Mouse (Mus musculus) naive thymus-derived CD4-positive, alpha-beta T cell, adult 2 months (primary cell): ENCODE data around the gene Slbp.

Experiments
- DNase-seq: peaks from one replicate; pipeline ENCODE4 v3.0.0-alpha.2; 2011; ENCODE audit warnings: low read depth

The Slbp gene

DNA sequence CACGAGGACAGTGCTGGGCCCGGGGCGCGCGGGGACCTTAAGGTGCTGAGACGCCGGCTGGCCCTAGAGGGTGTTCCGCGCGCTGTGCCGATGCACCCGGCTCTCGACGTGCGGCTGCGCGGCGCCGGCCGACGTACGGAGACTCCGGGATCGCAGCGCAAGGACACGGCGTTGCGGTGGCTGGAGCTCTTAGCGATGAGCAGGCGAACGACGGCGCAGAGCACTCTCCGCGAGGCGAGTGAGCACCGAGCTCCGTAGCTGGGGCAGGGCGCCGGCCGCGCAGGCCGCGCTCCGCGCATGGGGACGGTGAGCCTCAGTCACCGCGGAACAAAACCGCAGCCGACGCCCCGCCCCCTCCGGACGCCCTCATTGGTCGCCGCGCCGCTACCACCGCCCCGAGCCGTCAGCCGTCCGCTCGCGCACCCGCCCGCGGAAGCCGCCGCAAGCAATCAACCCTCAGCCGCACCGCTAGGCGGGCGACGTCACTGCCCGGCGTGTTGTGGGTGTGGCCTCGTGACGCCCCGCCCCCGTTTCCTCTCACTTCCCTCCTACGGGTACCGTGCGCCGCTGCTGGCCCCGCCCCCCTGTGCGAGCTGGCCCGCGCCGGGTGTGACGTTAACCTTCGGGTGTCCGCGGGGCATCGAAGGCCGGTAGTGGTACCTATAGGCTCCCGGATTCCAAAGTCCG, 22.9 kb downstream of the Slbp start, which contains the start of the genes Fam53a and Gm9903:
Fam53a (minus strand) TSS at position 335 of the 687 bp plus-strand sequence.
Gm9903 (plus strand) TSS at position 625 of the 687 bp plus-strand sequence.
- DNase-seq, result peak; percentile 99

- DNase-seq, result peak; percentile 82
Measured at GRCm38 (mm10) chr5:33628820-33629300, 23.5 kb downstream of the Slbp start.

GRCm38 (mm10) chr5:33627968-33628367, 24.4 kb downstream of the Slbp start:
- DNase-seq, result peak; percentile 49

GRCm38 (mm10) chr5:33623766-33624165, 28.6 kb downstream of the Slbp start:
- DNase-seq, result no peak

- DNase-seq, result no peak
Measured at GRCm38 (mm10) chr5:33622671-33623070, 29.7 kb downstream of the Slbp start.

GRCm38 (mm10) chr5:33614391-33614790, 38.0 kb downstream of the Slbp start:
- DNase-seq, result no peak

GRCm38 (mm10) chr5:33611795-33612194, 40.6 kb downstream of the Slbp start:
- no peak for DNase-seq

GRCm38 (mm10) chr5:33609226-33609625, 43.1 kb downstream of the Slbp start:
- no peak for DNase-seq

DNA sequence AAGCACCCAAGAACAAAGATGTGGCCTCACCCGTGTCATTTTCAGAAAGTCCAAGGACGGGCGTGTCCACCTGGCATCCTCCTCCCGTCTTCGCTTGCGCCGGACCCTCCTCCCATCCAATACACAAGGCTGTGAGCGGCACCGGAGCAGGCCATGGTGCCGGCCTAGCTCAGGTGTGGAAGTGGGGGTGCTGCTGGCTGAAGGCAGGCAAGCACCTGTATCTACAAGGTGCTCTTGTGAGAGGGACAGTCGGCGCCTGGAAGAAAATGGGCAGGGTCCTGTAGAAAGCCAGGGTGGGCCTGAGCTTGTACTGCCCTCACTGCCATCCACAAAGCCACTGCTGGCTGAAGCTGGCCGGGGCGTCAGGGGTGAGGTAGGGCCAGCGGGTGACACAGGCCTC, 44.9 kb downstream of the Slbp start:
- DNase-seq, result no peak

DNA sequence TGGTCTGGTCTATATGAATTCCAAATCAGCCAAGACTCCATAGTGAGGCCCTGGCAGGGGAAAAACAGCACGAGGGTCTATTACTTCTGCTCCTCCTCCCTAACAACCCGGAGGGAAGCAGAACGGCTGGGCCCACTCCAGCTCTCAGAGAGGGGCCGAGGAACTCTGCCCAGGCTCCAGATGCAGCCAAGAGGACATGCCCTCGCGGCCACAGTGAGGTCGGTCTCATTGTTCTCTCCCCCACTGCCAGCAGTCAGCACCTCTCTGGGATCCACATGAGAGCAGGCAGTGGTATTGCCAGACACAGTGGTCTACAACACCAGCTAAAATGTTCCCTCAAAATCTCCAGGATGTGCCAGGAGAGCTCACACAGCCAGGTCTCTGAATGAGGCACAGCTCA, 45.7 kb downstream of the Slbp start:
- DNase-seq, result no peak

DNA sequence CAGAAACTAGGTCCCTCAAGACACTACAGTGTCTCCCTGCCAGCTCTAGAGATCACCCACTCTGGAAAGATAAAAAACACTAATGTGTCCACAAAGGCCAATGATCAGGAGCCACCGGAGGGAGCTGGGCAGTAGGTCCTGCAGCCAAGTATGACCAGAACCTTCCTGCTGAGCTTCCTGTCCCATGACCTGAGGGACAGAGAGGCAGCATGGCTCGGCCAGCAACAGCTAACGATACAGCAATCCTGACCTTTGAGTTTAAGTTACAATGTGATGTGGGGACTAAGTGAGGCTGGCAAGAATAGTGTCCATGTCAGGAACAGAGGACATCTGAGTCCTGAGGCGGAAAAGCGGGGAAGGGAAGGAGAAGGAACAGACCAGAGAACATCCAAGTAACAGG, 47.1 kb downstream of the Slbp start:
- no peak for DNase-seq

- DNase-seq, result peak; percentile 20
Measured at GRCm38 (mm10) chr5:33593620-33594019, 58.8 kb downstream of the Slbp start.

DNA sequence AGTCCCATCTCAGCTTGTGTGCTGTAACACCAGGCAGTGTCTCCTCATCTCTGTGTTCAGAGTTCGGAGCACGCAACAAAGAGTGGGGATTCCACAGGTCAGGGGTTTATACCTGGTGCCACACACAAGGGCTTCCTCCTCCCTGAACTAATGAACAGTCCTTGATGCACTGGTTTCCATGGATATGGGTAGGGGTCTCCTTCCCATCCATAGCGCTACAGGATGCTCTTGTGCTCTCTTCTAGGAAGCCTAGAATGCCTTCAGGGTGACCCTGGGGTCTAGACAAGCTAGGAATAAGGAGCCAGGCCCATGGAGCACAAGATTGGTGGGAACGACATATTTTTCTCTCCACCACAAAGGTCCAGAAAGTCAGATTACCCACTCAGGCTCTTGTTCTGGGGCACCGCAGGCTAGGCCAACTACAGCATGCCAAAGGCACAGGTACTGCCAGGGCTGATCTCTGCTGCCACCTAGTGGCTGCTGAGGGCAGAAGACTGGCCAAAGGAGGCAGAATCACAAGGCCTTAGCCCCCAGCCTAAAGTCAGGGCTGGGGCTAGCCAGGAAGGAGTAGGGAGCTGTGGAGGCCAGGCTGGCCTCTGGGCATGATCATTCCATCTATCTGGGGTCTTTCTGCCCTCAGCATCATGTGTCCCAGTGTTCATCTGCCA, 63.0 kb downstream of the Slbp start:
- peak; percentile 82 for DNase-seq

DNA sequence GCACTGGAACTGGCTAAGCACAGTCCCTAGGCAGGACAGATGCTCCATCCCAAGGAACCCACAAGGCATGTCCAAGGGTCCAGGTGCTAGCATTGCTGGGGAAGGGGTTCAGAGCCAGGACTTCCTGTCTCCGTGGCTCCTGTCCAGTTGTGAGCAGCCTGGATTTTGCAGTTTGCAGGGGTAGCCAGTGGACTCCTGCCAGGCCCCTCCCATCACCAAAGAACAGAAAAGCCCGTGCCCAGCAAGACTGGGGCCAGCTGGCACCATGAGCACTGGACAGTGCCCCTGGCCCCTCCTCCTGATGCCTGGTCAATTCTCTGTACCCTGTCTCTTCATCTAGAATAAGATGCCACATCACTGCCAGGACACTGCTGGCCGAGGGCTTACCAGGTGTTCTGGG, 64.3 kb downstream of the Slbp start:
- DNase-seq, result no peak

GRCm38 (mm10) chr5:33587498-33588058, 64.8 kb downstream of the Slbp start:
- DNase-seq, result no peak
